Mouse (Mus musculus) midbrain, postnatal 0 days (tissue): ENCODE results near the gene Stat5b. TPM values are rescaled to one million over a fixed set of nuclear protein-coding genes. Genes with fewer than 3 reads are reported as not detected.

Experiments
- ATAC-seq: fragments of 200-750 bp; cut with Nextera tagmentation; 2 replicates; pipeline ENCODE4 v1.8.0; 2017; ENCODE audit warnings: moderate number of reproducible peaks, mild to moderate bottlenecking, moderate TSS enrichment, moderate library complexity; ENCODE audit not compliant: low FRiP score
- DNase-seq: peaks from one replicate; pipeline ENCODE4 v3.0.0-alpha.2; 2015; ENCODE audit warnings: low spot score
- H3K27ac ChIP-seq: fragments of 300-500 bp; sonication (generic); 2 replicates; pipeline ENCODE4 v1.5.1; 2014; ENCODE audit warnings: low read depth, mild to moderate bottlenecking, low read length, mixed read lengths
- H3K27me3 ChIP-seq: fragments of 300-500 bp; sonication (generic); 2 replicates; pipeline ENCODE4 v1.6.1; 2014; ENCODE audit warnings: low read length, control low read depth, mixed read lengths; ENCODE audit not compliant: insufficient read depth
- H3K36me3 ChIP-seq: fragments of 300-500 bp; sonication (generic); 2 replicates; pipeline ENCODE4 v1.6.1; 2014; ENCODE audit warnings: low read length, control low read depth, mixed read lengths; ENCODE audit not compliant: insufficient read depth
- H3K4me1 ChIP-seq: fragments of 300-500 bp; sonication (generic); 2 replicates; pipeline ENCODE4 v1.6.1; 2014; ENCODE audit warnings: mild to moderate bottlenecking, control low read depth, antibody characterized with exemption, low read length, mixed read lengths; ENCODE audit not compliant: insufficient read depth
- H3K4me2 ChIP-seq: fragments of 300-500 bp; sonication (generic); 2 replicates; pipeline ENCODE4 v1.6.1; 2014; ENCODE audit warnings: low read depth, mild to moderate bottlenecking, low read length, mixed read lengths; ENCODE audit not compliant: poor library complexity, severe bottlenecking
- H3K4me3 ChIP-seq: fragments of 300-500 bp; sonication (generic); 2 replicates; pipeline ENCODE4 v1.5.1; 2014; ENCODE audit warnings: low read depth, mild to moderate bottlenecking, low read length, moderate library complexity
- H3K9ac ChIP-seq: fragments of 300-500 bp; sonication (generic); replicated peaks from 2 replicates; pipeline ENCODE4 v1.6.1; 2014; ENCODE audit warnings: mild to moderate bottlenecking, low read length, moderate library complexity, mixed read lengths; ENCODE audit not compliant: poor library complexity, severe bottlenecking
- H3K9me3 ChIP-seq: fragments of 300-500 bp; sonication (generic); 2 replicates; pipeline ENCODE4 v1.6.1; 2016; ENCODE audit warnings: low read length, control low read depth
- CTCF ChIP-seq: IDR thresholded peaks from 2 replicates; pipeline ENCODE4 v1.5.1; 2016; ENCODE audit warnings: antibody characterized with exemption, mild to moderate bottlenecking
- WGBS: fragments of 180-500 bp; shearing (Covaris S2); extraction: QIAGEN DNeasy Blood & Tissue Kit; methylation state at CpG from one replicate; pipeline ENCODE4 v1.1.7; 2014; 5-methylcytosine and 5-hydroxymethylcytosine counted together
- polyA plus RNA-seq: library from polyadenylated mRNA; unstranded; fragments of >200 nt; fragmentation: Nextera tagmentation; extraction: Ambion mirVana; gene quantifications from 2 replicates; pipeline ENCODE4 v1.2.1, GENCODE M21; 2015
- total RNA-seq: library from RNA; depleted of rRNA; stranded (reverse); fragments of >200 nt; gene quantifications from 2 replicates; pipeline ENCODE4 v1.2.3, GENCODE M21; 2014

The Stat5b gene
- total and polyA plus RNA-seq, 2 experiments from 2014 or later: 15.7 to 22.5 TPM

DNA sequence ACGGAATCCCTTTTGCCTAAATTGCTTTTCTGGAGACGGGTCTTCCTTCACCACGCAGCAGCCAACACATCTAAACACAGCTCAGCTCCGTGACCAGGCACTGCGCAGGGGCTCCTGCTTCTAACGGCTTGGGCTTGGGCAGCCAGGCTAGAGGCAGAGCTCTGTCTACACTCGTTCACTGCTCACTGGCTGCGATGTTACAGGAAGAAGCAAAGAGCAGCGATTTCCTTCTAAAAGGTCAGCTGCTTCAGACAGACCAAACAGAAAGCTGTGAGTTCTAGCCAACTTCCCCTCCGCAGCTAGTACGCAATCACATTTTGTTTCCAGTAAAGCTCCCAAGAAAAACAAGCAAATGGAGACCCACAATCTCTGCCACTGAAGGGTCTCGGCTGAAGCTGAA lies 28.2 kb downstream of the Stat5b start:
- Histone ChIP-seq H3K4me3 (no peak overlapping the region), H3K4me2 (no peak overlapping the region), H3K27ac (no peak overlapping the region), H3K36me3 (no peaks in the 10 kb centered on the region), H3K4me1 (no peaks in the 10 kb centered on the region), H3K27me3 (no peaks in the 10 kb centered on the region), H3K9me3 (no peaks in the 10 kb centered on the region), H3K9ac (no peak overlapping the region)
- ATAC-seq (no peak), DNase-seq (no peak)
- WGBS: 73% methylated on average over 12 of the region's 12 CpGs
- TF ChIP-seq CTCF: no peak

DNA sequence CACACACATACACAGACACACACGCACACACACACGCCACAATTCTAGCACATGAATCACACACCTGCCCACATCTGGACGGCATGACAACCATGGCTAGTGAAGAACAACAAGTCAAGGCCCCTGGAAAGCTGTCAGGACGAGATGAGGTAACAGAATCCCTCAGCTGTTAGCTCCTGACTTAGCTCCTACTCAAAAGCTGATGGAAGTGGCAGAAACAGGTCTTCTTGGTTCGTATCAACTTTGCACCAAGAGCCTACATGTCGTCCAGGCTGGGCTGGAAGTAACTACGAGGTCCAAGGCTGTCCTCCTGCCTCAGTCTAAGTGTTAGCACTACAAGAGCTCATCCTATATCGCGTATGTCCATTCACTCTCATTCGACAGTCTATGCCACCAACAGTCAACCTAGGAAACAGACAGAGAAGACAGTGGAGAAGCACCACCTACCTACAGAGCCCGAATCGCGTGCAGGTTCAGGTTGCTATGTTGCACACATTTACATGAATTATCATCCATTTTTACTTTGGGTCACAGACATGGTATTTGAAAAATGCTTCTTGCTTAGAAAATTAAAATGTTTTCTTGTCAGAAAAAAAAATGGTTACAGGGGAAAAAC lies 28.8 kb downstream of the Stat5b start:
- Histone ChIP-seq H3K27ac (no peak overlapping the region), H3K4me1 (no peaks in the 10 kb centered on the region), H3K9me3 (no peaks in the 10 kb centered on the region), H3K4me2 (no peak overlapping the region), H3K9ac (no peak overlapping the region), H3K4me3 (no peak overlapping the region), H3K36me3 (no peaks in the 10 kb centered on the region), H3K27me3 (no peaks in the 10 kb centered on the region)
- WGBS: 88% methylated on average over 13 of the region's 13 CpGs
- TF ChIP-seq CTCF: no peak
- DNase-seq (no peak), ATAC-seq (no peak)

DNA sequence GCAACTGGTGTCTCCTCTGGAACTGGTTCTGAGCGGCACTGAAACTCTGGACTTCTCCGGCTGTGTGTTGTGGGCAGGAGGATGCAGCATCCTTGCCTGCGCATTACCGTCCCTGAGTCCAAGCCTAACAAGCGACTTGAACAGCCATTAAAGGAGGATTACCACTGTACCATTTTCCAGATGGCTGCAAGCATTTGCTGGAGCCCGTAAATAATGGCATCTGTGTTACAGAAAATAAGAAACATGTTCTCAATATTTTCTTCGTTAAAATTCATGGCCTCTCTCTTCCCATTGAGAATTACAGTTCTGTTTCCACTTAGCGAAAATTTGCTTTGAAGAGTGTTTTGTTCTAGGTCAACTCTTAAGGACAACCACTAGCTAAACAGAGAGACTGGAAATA lies 30.5 kb downstream of the Stat5b start:
- Histone ChIP-seq H3K36me3 (no peaks in the 10 kb centered on the region), H3K27ac (no peak overlapping the region), H3K4me2 (no peak overlapping the region), H3K4me1 (no peaks in the 10 kb centered on the region), H3K9ac (no peak overlapping the region), H3K9me3 (no peaks in the 10 kb centered on the region), H3K27me3 (no peaks in the 10 kb centered on the region), H3K4me3 (no peak overlapping the region)
- ATAC-seq: no peak
- no peak for TF ChIP-seq CTCF
- DNase-seq: no peak
- 84% methylated on average over 8 of the region's 8 CpGs for WGBS

DNA sequence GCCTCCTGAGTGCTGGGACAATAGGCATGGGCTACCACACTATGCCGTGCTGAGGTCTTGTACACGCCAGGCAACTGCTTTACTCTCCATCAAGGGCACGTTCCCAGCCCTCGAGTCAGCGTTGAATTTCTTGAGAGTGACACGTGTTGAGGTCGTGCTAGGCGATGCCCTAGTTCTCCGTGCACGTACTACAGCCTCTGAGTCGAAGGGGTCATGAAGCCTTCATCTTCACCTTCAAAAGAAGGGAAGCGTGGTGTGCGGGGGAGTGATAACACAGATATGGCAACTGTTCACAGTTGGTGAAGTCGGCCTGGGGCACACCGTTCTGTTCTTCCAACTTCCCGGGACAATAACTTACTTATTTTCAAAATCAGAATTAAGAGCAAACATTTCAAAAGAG lies 30.9 kb downstream of the Stat5b start:
- Histone ChIP-seq H3K9ac (no peak overlapping the region), H3K27ac (no peak overlapping the region), H3K9me3 (no peaks in the 10 kb centered on the region), H3K36me3 (no peaks in the 10 kb centered on the region), H3K4me1 (no peaks in the 10 kb centered on the region), H3K27me3 (no peaks in the 10 kb centered on the region), H3K4me2 (no peak overlapping the region), H3K4me3 (no peak overlapping the region)
- 91% methylated on average over 16 of the region's 16 CpGs for WGBS
- no peak for ATAC-seq
- TF ChIP-seq CTCF: no peak
- no peak for DNase-seq

DNA sequence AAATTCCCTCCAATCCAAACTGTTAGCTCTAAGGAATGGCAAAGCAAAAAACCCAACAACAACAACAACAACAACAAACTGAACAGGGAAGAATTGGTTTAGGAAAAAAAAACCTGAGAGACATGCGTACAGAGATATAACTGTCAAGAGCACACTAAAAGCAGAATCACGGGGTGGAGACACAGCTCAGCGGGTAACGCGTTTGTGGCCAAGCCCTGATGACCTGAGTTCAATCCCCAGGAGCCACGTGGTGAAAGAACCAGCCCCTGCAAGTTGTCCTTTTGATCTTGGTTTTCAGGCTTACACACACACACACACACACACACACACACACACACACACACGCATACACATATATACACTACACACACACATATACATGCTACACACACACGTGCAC lies 31.5 kb downstream of the Stat5b start:
- Histone ChIP-seq H3K9ac (no peak overlapping the region), H3K27me3 (no peaks in the 10 kb centered on the region), H3K9me3 (no peaks in the 10 kb centered on the region), H3K4me1 (no peaks in the 10 kb centered on the region), H3K27ac (no peak overlapping the region), H3K4me2 (no peak overlapping the region), H3K4me3 (no peak overlapping the region), H3K36me3 (no peaks in the 10 kb centered on the region)
- no peak for TF ChIP-seq CTCF
- WGBS: 85% methylated on average over 8 of the region's 8 CpGs
- ATAC-seq: no peak
- DNase-seq: no peak

DNA sequence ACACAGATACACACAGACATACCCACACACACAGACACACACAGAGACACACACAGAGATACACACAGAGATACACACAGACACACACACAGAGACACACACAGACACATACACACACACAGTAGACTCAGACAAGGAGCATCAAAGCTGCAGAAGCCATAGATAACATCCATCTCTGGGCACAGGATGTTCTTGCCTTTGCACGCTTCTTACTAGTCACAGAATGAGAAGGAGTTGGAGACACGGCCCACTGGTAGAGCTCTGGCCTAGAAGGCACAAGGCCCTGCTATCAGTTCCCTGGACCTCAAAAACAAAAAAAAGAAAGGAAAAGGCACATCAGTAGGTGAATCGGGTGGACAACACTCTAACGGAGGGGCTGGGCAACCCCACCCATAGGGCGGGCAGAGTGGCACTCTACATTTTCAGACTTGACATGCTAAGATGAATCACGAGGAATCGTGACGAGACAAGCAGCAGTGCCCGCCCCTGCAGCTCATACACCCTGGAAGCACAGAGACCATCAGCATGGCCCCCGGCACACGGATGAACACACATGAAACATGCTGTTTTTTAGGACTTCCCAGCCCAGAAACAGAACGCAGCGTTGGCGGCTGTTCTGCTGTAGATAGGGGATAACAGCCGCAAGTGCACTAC lies 32.0 kb downstream of the Stat5b start:
- H3K27ac ChIP-seq: no peak overlapping the region
- no peak overlapping the region for H3K4me2 ChIP-seq
- no peaks in the 10 kb centered on the region for H3K4me1 ChIP-seq
- H3K4me3 ChIP-seq: no peak overlapping the region
- no peaks in the 10 kb centered on the region for H3K36me3 ChIP-seq
- ATAC-seq (no peak), DNase-seq (no peak)
- no peaks in the 10 kb centered on the region for H3K9me3 ChIP-seq
- TF ChIP-seq CTCF: no peak
- WGBS: 92% methylated on average over 15 of the region's 15 CpGs
- no peaks in the 10 kb centered on the region for H3K27me3 ChIP-seq
- H3K9ac ChIP-seq: no peak overlapping the region
